Mouse (Mus musculus) kidney, embryonic 15.5 days (tissue): ENCODE measurements around the gene Proser3. TPM values are rescaled to one million over a fixed set of nuclear protein-coding genes. Genes with fewer than 3 reads are reported as not detected.
A peak's percentile ranks its signal among the peaks of the same experiment; 100 is the strongest.

Experiments
- ATAC-seq: fragments of 200-750 bp; cut with Nextera tagmentation; replicated peaks from 2 replicates; pipeline ENCODE4 v1.8.0; 2017; ENCODE audit warnings: moderate TSS enrichment; ENCODE audit not compliant: low FRiP score
- H3K27ac ChIP-seq: fragments of 300-500 bp; sonication (generic); 2 replicates; pipeline ENCODE4 v1.5.1; 2015; ENCODE audit warnings: mild to moderate bottlenecking, inconsistent platforms
- H3K27me3 ChIP-seq: fragments of 300-500 bp; sonication (generic); 2 replicates; pipeline ENCODE4 v1.6.1; 2015; ENCODE audit warnings: inconsistent platforms
- H3K36me3 ChIP-seq: fragments of 300-500 bp; sonication (generic); 2 replicates; pipeline ENCODE4 v1.6.1; 2015; ENCODE audit warnings: inconsistent platforms
- H3K4me1 ChIP-seq: fragments of 300-500 bp; sonication (generic); 2 replicates; pipeline ENCODE4 v1.6.1; 2015; ENCODE audit warnings: inconsistent platforms
- H3K4me2 ChIP-seq: fragments of 300-500 bp; sonication (generic); 2 replicates; pipeline ENCODE4 v1.6.1; 2015; ENCODE audit warnings: moderate library complexity, mild to moderate bottlenecking, inconsistent platforms
- H3K4me3 ChIP-seq: fragments of 300-500 bp; sonication (generic); replicated peaks from 2 replicates; pipeline ENCODE4 v1.5.1; 2015; ENCODE audit warnings: mild to moderate bottlenecking, inconsistent platforms
- H3K9ac ChIP-seq: fragments of 300-500 bp; sonication (generic); 2 replicates; pipeline ENCODE4 v1.6.1; 2015; ENCODE audit warnings: mild to moderate bottlenecking, inconsistent platforms
- H3K9me3 ChIP-seq: fragments of 300-500 bp; sonication (generic); replicated peaks from 2 replicates; pipeline ENCODE4 v1.6.1; 2016; ENCODE audit warnings: inconsistent platforms
- WGBS: fragments of 180-500 bp; shearing (Covaris S2); methylation state at CpG from one replicate; pipeline ENCODE4 v1.1.7; 2015; ENCODE audit warnings: mixed read lengths; 5-methylcytosine and 5-hydroxymethylcytosine counted together
- polyA plus RNA-seq: library from polyadenylated mRNA; unstranded; fragments of >200 nt; fragmentation: Nextera tagmentation; extraction: Ambion mirVana; gene quantifications from 2 replicates; pipeline ENCODE4 v1.2.1, GENCODE M21; 2015

Proser3 gene
- 14.1 and 18.6 TPM in 2 replicates for polyA plus RNA-seq

DNA sequence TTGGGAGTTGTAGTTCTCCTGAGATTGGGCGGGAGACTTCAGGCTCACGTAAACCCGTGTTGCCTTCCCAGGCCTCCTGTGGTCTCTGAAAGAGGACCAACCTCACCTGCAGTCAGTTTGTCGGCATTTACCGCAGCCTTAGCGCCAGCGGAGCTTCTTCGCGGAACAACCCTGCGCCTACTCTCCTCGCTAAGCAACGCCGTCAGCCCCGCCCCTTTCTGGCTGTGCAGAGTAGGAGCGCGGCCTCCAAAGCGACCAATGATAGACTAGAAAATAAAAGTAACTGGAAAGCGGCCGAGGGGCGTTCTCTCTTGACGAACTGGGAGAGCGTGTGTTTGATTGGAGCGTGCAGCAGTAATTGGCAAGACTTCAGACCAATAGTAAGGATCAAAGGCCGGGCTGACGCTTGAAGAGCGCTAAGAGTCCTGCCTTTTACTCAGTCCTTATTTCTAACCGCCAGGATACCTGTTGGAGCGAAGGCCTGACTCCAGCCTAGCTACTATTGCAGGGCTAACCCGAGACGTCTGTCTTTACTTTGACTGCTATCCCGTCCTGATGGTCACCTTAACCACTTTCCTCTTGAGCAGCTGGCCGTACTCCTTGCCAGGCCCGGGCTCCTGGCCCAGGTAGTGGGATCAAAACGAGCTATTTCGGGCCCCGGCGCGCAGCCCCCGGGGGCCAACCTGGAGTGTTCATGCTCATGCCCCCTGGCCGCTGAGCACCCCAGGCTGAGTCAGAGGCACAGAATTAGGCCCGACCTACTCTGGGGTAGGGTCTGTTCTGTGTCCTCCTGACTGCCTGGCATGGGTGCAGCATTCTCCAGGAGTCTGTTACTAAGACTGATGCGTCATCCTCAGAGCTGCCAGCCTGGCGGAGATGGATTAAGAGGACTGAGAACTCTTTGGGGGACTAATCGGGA, at the start of gene Proser3, which contains the start of gene Hspb6:
Proser3 (minus strand) TSS at position 198 of the 919 bp plus-strand sequence.
Hspb6 (plus strand) TSS at position 77 of the 919 bp plus-strand sequence.
- no peaks in the 10 kb centered on the region for H3K9me3 ChIP-seq
- peak within 1 kb of the TSS; percentile 99 for H3K27ac ChIP-seq
- peak within 1 kb of the TSS; percentile 85 for H3K4me2 ChIP-seq
- peaks cover 52% of the 10 kb centered on the region for H3K36me3 ChIP-seq
- peak within 1 kb of the TSS; percentile 66 for H3K9ac ChIP-seq
- H3K4me3 ChIP-seq, result peak within 1 kb of the TSS; percentile 66
- H3K4me1 ChIP-seq, result peaks cover 27% of the 10 kb centered on the region
- under 1% methylated on average over 44 of the region's 44 CpGs for WGBS
- peak; percentile 96 for ATAC-seq
- H3K27me3 ChIP-seq, result no peaks in the 10 kb centered on the region

DNA sequence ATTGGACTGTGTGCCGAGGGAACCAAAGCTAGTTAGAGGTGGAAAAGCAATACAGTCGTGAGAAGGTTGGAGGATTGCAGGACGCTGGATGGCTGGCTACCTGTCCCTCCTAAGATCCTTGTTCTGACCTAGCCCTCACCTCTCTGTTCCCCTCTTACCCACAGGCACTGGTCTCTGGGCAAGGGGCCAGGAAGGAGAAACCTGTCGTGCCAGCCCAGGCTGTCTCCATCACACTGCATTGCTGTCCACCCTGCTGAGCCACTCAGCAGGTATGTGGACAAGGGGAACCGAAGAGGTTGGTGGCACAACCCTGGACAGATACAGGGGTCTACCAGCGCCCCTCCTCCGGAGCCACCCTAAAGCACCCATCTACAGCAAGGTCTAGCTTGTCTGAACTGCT, 48.6 kb upstream of the Proser3 start:
- Histone ChIP-seq H3K9ac (no peak overlapping the region), H3K27me3 (no peaks in the 10 kb centered on the region), H3K4me1 (peaks cover 38% of the 10 kb centered on the region), H3K4me2 (0 out of 2 replicates have a peak overlapping the region, but pooled peaks have one; percentile 27), H3K27ac (peak overlapping the region; percentile 67), H3K4me3 (no peak overlapping the region), H3K9me3 (no peaks in the 10 kb centered on the region), H3K36me3 (no peaks in the 10 kb centered on the region)
- 70% methylated on average over 7 of the region's 7 CpGs for WGBS
- ATAC-seq, result peak; percentile 9; the same call in 1 of the 2 replicates

DNA sequence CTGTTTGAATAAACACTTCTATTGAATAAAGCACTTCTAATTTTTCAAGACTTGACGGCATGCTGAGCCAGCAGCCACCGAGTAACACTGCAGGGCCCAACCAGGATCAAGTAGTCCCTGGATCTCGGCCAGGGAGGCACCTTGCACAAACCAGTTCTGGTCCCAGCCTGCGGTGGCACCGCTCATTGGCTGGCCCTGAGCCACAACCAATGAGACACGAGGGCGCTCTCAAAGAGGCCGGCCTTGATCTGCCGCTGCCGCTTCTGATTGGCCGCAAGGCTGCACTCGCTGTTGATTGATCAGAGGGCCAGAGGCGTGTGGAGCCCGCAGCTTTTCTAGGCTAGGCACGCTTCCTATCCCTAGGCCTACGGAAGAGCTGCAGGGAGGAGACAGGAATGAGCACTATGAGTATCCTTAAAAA, 47.8 kb upstream of the Proser3 start:
- ATAC-seq, result peak; percentile 93
- Histone ChIP-seq H3K27ac (peak overlapping the region; percentile 67), H3K4me1 (peaks cover 38% of the 10 kb centered on the region), H3K4me2 (peak overlapping the region; percentile 27; the same call in 1 of the 2 replicates), H3K4me3 (no peak overlapping the region), H3K9me3 (no peaks in the 10 kb centered on the region), H3K36me3 (no peaks in the 10 kb centered on the region), H3K9ac (no peak overlapping the region), H3K27me3 (no peaks in the 10 kb centered on the region)
- WGBS, result under 1% methylated on average over 16 of the region's 16 CpGs

DNA sequence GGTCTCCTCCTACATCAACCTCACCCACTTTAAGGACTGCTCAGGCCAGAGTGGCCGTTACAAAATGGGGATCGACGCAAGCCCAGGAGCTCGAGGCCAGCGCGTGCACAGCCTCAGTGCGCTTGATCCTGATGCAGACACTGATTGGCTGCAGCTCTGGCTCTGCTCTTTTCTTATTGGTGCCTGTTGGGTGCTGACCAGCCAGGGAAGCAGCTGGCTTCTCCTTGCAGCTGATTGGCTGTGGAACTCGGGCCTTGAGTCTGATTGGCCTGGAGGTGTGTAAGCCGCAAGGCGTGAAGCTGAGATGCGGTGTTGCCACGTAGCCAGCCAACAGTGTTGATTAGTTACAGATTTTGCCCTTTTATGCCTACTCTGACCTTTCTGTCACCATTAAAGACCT, 46.7 kb upstream of the Proser3 start, which contains the start of gene Zbtb32:
Zbtb32 (minus strand) TSS at position 124 of the 400 bp plus-strand sequence.
- Histone ChIP-seq H3K9me3 (no peaks in the 10 kb centered on the region), H3K4me3 (no peak within 1 kb of the TSS), H3K27me3 (0 out of 2 replicates have a peak, but pooled peaks cover 3% of the 10 kb centered on the region), H3K36me3 (no peaks in the 10 kb centered on the region), H3K27ac (peak within 1 kb of the TSS; percentile 67), H3K4me2 (peak within 1 kb of the TSS; percentile 27; the same call in 1 of the 2 replicates), H3K9ac (no peak within 1 kb of the TSS), H3K4me1 (peaks cover 29% of the 10 kb centered on the region)
- no peak for ATAC-seq
- 95% methylated on average over 12 of the region's 12 CpGs for WGBS

DNA sequence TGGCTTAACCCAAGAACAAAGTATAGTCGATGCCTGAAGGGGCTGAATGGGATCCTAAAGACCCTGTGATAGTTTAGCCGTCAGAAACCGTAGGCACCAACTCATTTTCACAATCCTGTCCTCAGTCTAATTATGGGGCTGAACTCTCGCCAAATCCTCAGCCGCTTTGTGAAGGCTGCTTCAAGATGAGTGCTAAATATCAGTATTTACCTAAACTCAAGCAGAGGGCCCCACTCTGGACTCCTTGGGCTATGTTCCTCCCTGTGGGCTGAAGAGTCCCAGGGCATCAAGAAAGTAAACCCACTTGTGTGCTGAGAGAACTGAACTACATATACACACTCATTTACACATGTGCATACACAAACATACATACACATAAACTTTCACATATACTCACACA, 44.7 kb upstream of the Proser3 start:
- Histone ChIP-seq H3K9me3 (no peaks in the 10 kb centered on the region), H3K27me3 (0 out of 2 replicates have a peak, but pooled peaks cover 3% of the 10 kb centered on the region), H3K4me2 (no peak overlapping the region), H3K36me3 (no peaks in the 10 kb centered on the region), H3K27ac (no peak overlapping the region), H3K4me3 (no peak overlapping the region), H3K4me1 (peaks cover 14% of the 10 kb centered on the region), H3K9ac (no peak overlapping the region)
- 81% methylated on average over 5 of the region's 5 CpGs for WGBS
- no peak for ATAC-seq

DNA sequence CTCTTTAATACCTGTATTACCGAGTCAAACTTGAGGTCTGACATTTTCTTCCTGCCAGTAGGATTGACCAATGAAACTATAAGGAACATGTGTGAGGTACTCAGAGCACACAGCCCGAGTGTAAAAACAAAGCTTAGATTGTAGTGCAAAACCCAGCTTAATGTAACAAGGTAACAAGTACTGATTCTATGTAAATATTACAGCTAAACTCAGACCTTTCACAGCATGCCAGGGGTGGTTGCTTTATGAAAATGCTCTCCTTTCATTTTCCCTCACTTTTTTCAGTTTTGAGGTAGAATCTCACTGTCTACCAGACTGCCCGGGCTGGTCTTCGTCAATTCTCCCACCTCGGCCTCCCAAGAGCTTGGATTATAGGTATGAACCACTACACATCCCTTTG, 44.0 kb upstream of the Proser3 start:
- Histone ChIP-seq H3K27me3 (0 out of 2 replicates have a peak, but pooled peaks cover 3% of the 10 kb centered on the region), H3K4me3 (no peak overlapping the region), H3K4me2 (no peak overlapping the region), H3K4me1 (peaks cover 14% of the 10 kb centered on the region), H3K27ac (no peak overlapping the region), H3K9me3 (no peaks in the 10 kb centered on the region), H3K9ac (no peak overlapping the region), H3K36me3 (no peaks in the 10 kb centered on the region)
- no peak for ATAC-seq
- 86% methylated on average over 5 of the region's 5 CpGs for WGBS

DNA sequence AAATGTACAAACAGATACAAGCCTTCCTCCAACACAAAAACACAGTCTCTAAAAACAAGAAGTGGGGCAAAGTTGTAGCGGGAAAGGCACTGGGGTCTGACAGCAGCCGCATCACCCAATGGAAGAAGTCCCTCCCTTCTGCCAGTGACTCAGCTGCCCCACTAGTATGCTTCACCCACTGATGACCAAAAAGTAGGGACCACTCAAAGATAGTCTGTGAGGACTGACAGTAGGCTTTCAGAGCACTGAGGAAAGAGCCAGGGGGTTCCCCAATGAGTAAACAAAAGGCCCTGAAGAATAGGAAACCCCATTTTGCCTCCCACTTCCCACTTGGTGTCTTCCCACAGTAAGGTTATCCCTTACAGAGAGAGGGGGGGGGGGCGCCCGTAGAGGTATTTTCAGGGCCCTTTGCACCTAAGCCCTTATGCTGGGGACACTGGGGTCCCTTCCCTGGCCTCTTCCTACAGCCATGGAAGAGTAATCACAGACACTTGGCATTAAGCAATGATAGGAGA, 42.5 kb upstream of the Proser3 start:
- Histone ChIP-seq H3K27ac (no peak overlapping the region), H3K4me3 (no peak overlapping the region), H3K9me3 (no peaks in the 10 kb centered on the region), H3K4me1 (peaks cover 12% of the 10 kb centered on the region), H3K36me3 (no peaks in the 10 kb centered on the region), H3K27me3 (0 out of 2 replicates have a peak, but pooled peaks cover 3% of the 10 kb centered on the region), H3K4me2 (no peak overlapping the region), H3K9ac (no peak overlapping the region)
- WGBS, result 61% methylated on average over 4 of the region's 4 CpGs
- no peak for ATAC-seq

DNA sequence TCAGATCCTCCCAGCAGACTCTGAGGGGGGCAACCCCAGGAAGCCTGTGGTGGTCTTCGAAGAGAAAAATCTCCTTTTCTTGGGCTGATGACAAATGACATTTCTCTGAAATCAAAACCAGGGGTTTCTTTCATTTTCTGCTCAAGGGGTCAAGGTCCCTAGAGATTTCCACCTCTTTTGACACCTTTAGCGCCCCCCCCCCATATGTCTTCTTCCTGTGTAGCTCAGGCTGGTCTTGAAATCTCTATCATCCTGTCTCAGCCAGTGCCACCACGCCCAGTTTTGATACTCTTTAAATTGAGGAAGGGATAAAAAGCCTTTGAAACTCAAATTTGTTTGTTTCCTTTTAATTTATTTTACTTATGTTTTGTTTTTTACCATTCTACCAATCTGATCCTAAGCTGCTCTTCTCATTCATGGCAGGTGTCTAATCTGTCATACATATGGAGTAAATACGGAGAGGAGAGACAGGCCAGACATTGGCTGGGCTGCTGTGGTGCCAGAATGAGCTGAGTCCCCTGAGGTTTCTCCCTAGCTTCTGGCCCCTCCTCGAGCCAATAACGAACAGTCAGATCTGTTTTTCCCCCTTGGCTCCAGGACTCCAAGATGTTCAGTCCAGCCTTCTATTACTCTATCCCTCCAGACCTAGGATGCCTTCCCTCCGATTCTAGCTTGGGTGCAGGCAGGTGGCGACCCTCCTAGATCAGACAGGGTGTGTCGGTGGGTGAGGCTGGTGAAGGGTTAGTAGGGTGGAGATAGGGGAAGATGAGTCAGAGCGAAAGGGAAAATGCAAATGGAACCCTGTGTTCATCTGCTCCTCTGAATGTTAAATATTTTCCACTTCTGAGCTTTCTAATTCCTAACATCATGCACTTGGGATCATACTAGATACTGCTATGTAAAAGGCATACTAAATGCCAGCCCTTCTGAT, 41.7 kb upstream of the Proser3 start:
- no peak overlapping the region for H3K4me3 ChIP-seq
- no peak overlapping the region for H3K27ac ChIP-seq
- no peak overlapping the region for H3K4me2 ChIP-seq
- H3K9ac ChIP-seq, result no peak overlapping the region
- no peak for ATAC-seq
- no peaks in the 10 kb centered on the region for H3K9me3 ChIP-seq
- peaks cover 11% of the 10 kb centered on the region for H3K4me1 ChIP-seq
- H3K36me3 ChIP-seq, result no peaks in the 10 kb centered on the region
- WGBS, result 82% methylated on average over 10 of the region's 10 CpGs
- 0 out of 2 replicates have a peak, but pooled peaks cover 3% of the 10 kb centered on the region for H3K27me3 ChIP-seq

DNA sequence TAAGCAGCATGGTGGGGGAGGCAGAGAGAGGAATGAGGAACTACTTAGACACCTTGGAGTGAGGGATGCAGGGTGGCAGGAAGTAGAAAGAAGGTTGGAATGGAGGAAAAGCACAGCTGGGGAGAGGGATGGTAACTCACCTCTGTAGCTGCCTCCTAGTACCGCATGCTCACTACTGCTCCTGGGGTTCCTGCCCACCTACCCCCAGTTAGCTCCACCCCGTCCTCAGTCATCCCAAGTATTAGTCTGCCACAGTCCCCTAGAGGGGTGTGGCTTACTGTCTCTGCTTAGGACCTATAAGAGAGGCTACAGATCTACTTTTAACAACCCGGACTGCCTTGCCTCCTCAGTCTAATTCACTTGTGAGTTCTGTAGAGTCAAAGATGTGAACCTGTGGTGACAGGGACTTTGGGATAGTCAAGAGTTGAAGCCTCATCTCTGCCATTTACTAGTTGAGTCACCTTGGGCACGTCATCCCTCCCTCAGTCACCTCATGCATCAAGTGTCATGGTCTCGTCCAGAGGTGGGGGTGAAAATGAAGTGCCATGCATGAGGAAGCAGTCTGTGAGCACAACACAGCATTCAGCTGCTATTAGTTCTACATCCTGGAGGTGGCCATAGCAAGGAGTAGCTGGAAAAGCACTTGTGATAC, 40.8 kb upstream of the Proser3 start:
- H3K4me3 ChIP-seq, result no peak overlapping the region
- no peak for ATAC-seq

DNA sequence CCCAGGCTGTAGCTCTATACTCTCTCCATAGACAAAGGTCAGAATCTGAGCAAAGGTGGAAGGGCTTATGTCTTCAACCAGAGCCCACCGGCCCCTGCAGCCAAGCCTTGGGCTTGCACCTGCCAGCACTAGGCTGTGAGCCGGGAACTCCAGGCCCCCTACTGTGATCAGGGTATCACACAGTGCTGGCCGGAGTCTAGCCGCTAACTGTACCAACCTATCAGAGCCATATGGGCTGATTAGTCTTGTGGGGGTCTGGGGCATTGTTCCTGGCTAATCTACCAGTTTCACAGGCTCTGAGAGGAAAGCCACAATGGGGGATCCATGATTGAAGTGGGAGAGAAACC, 39.5 kb upstream of the Proser3 start:
- H3K27me3 ChIP-seq, result 0 out of 2 replicates have a peak, but pooled peaks cover 3% of the 10 kb centered on the region
- H3K4me1 ChIP-seq, result peaks cover 23% of the 10 kb centered on the region
- H3K27ac ChIP-seq, result no peak overlapping the region
- ATAC-seq, result no peak
- 61% methylated on average over 4 of the region's 4 CpGs for WGBS
- no peak overlapping the region for H3K4me2 ChIP-seq
- no peak overlapping the region for H3K4me3 ChIP-seq
- H3K36me3 ChIP-seq, result peaks cover 1% of the 10 kb centered on the region
- no peaks in the 10 kb centered on the region for H3K9me3 ChIP-seq
- H3K9ac ChIP-seq, result no peak overlapping the region

More for the DNA sequence above, 40.8 kb upstream of the Proser3 start:
- Histone ChIP-seq H3K9me3 (no peaks in the 10 kb centered on the region), H3K9ac (no peak overlapping the region), H3K27me3 (0 out of 2 replicates have a peak, but pooled peaks cover 3% of the 10 kb centered on the region), H3K36me3 (no peaks in the 10 kb centered on the region), H3K4me2 (no peak overlapping the region), H3K4me1 (peaks cover 11% of the 10 kb centered on the region), H3K27ac (no peak overlapping the region)
- 48% methylated on average over 5 of the region's 5 CpGs for WGBS
